Mouse (Mus musculus) liver, embryonic 14.5 days (tissue): ENCODE results near the gene Adam23.

Experiments
- CTCF ChIP-seq: IDR thresholded peaks from 2 replicates; pipeline ENCODE4 v1.5.1; 2016; ENCODE audit warnings: antibody characterized with exemption, low read depth, control low read depth
- EP300 ChIP-seq: IDR thresholded peaks from 2 replicates; pipeline ENCODE4 v1.6.1; 2016; ENCODE audit warnings: antibody characterized with exemption, low read depth

DNA sequence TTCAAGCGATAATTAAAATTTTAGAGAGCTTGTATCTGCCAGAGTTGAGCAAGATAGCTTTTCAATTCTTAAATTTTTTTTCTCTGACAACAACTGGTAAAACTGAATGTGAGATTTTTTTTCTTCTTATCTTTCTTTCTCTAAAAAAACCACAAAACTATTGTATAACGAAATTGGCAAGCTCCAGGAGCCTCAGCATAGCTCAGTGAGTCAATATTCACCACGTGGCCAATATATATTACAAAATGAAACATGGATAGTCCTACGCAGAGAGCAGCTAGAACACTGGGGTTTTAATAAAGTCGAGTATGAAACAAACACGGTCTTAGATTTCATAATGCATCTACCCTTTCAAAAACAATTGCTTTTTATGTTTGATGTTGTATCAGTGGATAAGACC, 194.2 kb downstream of the Adam23 start:
- TF ChIP-seq CTCF (no peak), EP300 (no peak)
